In genomic region chr4:142845066-142845696, GRCm38 (mm10) we compare ENCODE assay signal across 17 mouse cellular contexts.
A peak's percentile ranks its signal among the peaks of the same experiment; 100 is the strongest.
DNase-seq lines count a peak whose midpoint lies in the region; ATAC-seq and TF ChIP-seq lines count a peak whose summit lies in the region.
"Had no signal": no experiment of that assay in that cellular context is flagged by ENCODE, and none has a peak within 500 bp of the region (broad histone marks: within the 10 kb centered on the region; RNA-seq: fewer than 3 reads in every experiment).

No protein-coding gene starts in this region.

- no peak for TF ChIP-seq EP300 in heart, postnatal 0 days (IDR thresholded peaks at IDR 0.05; ENCODE audit: low read depth)

- no peaks in the 10 kb centered on the region for H3K4me1 ChIP-seq in heart, embryonic 10.5 days
- no peaks in the 10 kb centered on the region for H3K4me1 ChIP-seq in kidney, embryonic 16.5 days (ENCODE audit: insufficient read depth, low read length)
- H3K4me1 ChIP-seq in midbrain, postnatal 0 days (ENCODE audit: insufficient read depth, low read length), result no peaks in the 10 kb centered on the region
- H3K4me1 ChIP-seq in midbrain, embryonic 13.5 days (replicated peaks), result no peaks in the 10 kb centered on the region
- no peaks in the 10 kb centered on the region for H3K4me1 ChIP-seq in heart, postnatal 0 days (ENCODE audit: control insufficient read depth, insufficient read depth)
- no peaks in the 10 kb centered on the region for H3K4me1 ChIP-seq in forebrain, postnatal 0 days (ENCODE audit: insufficient read depth)
- H3K4me1 ChIP-seq: hindbrain, embryonic 10.5 days; liver, embryonic 13.5 days had no signal

- no peaks in the 10 kb centered on the region for H3K36me3 ChIP-seq in heart, embryonic 10.5 days
- no peaks in the 10 kb centered on the region for H3K36me3 ChIP-seq in kidney, embryonic 16.5 days (ENCODE audit: insufficient read depth, low read length)
- no peaks in the 10 kb centered on the region for H3K36me3 ChIP-seq in midbrain, postnatal 0 days (ENCODE audit: insufficient read depth, low read length)
- H3K36me3 ChIP-seq in midbrain, embryonic 13.5 days, result no peaks in the 10 kb centered on the region
- H3K36me3 ChIP-seq in heart, postnatal 0 days (replicated peaks; ENCODE audit: control insufficient read depth, insufficient read depth, low read length), result no peaks in the 10 kb centered on the region
- H3K36me3 ChIP-seq in forebrain, postnatal 0 days (ENCODE audit: insufficient read depth), result no peaks in the 10 kb centered on the region
- H3K36me3 ChIP-seq: hindbrain, embryonic 10.5 days; liver, embryonic 13.5 days had no signal

- DNase-seq in heart, adult 9 months (ENCODE audit: low spot score in 2 of 2), result peak; percentile 21 to 29
- no peak for DNase-seq in heart, embryonic 10.5 days (ENCODE audit: low spot score)
- no peak for DNase-seq in kidney, adult 9 months
- DNase-seq in midbrain, postnatal 0 days (ENCODE audit: low spot score), result peak; percentile 24
- DNase-seq in heart, postnatal 0 days (ENCODE audit: low spot score), result peak; percentile 17
- no peak for DNase-seq in forebrain, postnatal 0 days
- DNase-seq: B cell, adult 2 months; cerebellum, adult 11-12 months; gastrocnemius, postnatal 10 days; kidney, adult 8-10 months; liver, embryonic 13.5 days; right cerebral cortex, postnatal 14 days; thymus, adult 18-20 months had no signal

- TF ChIP-seq CTCF in midbrain, postnatal 0 days (IDR thresholded peaks at IDR 0.05), result no peak
- no peak for TF ChIP-seq CTCF in heart, postnatal 0 days (IDR thresholded peaks at IDR 0.05; ENCODE audit: low read depth)
- no peak for TF ChIP-seq CTCF in forebrain, postnatal 0 days (IDR thresholded peaks at IDR 0.05; ENCODE audit: low read depth)

- no peaks in the 10 kb centered on the region for H3K9me3 ChIP-seq in heart, embryonic 10.5 days
- no peaks in the 10 kb centered on the region for H3K9me3 ChIP-seq in kidney, embryonic 16.5 days (ENCODE audit: low read length)
- no peaks in the 10 kb centered on the region for H3K9me3 ChIP-seq in midbrain, postnatal 0 days (ENCODE audit: low read length)
- no peaks in the 10 kb centered on the region for H3K9me3 ChIP-seq in midbrain, embryonic 13.5 days
- no peaks in the 10 kb centered on the region for H3K9me3 ChIP-seq in heart, postnatal 0 days (replicated peaks; ENCODE audit: control insufficient read depth, low read length)
- H3K9me3 ChIP-seq in forebrain, postnatal 0 days (ENCODE audit: low read length), result no peaks in the 10 kb centered on the region
- H3K9me3 ChIP-seq: hindbrain, embryonic 10.5 days; liver, embryonic 13.5 days had no signal

- H3K27ac ChIP-seq in heart, embryonic 10.5 days, result no peak overlapping the region
- H3K27ac ChIP-seq in kidney, embryonic 16.5 days (ENCODE audit: low read length), result no peak overlapping the region
- H3K27ac ChIP-seq in midbrain, postnatal 0 days (ENCODE audit: low read depth, low read length), result no peak overlapping the region
- H3K27ac ChIP-seq in midbrain, embryonic 13.5 days, result no peak overlapping the region
- no peak overlapping the region for H3K27ac ChIP-seq in heart, postnatal 0 days (ENCODE audit: low read depth)
- H3K27ac ChIP-seq in forebrain, postnatal 0 days (ENCODE audit: low read depth, low read length), result no peak overlapping the region
- H3K27ac ChIP-seq: hindbrain, embryonic 10.5 days; liver, embryonic 13.5 days had no signal

- peak; percentile 73; the same call in 1 of the 2 replicates for ATAC-seq in kidney, embryonic 16.5 days (ENCODE audit: low FRiP score, low TSS enrichment)
- ATAC-seq in midbrain, postnatal 0 days (ENCODE audit: low FRiP score), result no peak
- no peak for ATAC-seq in midbrain, embryonic 13.5 days
- ATAC-seq in heart, postnatal 0 days (ENCODE audit: insufficient read depth, low read depth), result no peak
- no peak for ATAC-seq in forebrain, postnatal 0 days

- H3K4me3 ChIP-seq in heart, embryonic 10.5 days, result no peak overlapping the region
- H3K4me3 ChIP-seq in kidney, embryonic 16.5 days (ENCODE audit: low read length), result no peak overlapping the region
- no peak overlapping the region for H3K4me3 ChIP-seq in midbrain, postnatal 0 days (ENCODE audit: low read depth, low read length)
- no peak overlapping the region for H3K4me3 ChIP-seq in midbrain, embryonic 13.5 days (replicated peaks)
- no peak overlapping the region for H3K4me3 ChIP-seq in heart, postnatal 0 days (ENCODE audit: low read depth, low read length)
- H3K4me3 ChIP-seq in forebrain, postnatal 0 days (ENCODE audit: low read depth, low read length), result no peak overlapping the region
- H3K4me3 ChIP-seq: hindbrain, embryonic 10.5 days; liver, embryonic 13.5 days; myocyte had no signal

- H3K4me2 ChIP-seq in kidney, embryonic 16.5 days (replicated peaks; ENCODE audit: low read depth, low read length), result no peak overlapping the region
- no peak overlapping the region for H3K4me2 ChIP-seq in midbrain, postnatal 0 days (ENCODE audit: low read depth, low read length, poor library complexity, severe bottlenecking)
- H3K4me2 ChIP-seq in midbrain, embryonic 13.5 days (replicated peaks), result no peak overlapping the region
- H3K4me2 ChIP-seq in heart, postnatal 0 days (ENCODE audit: low read depth, low read length), result no peak overlapping the region
- H3K4me2 ChIP-seq in forebrain, postnatal 0 days (ENCODE audit: low read depth), result no peak overlapping the region
- H3K4me2 ChIP-seq: liver, embryonic 13.5 days had no signal

- H3K27me3 ChIP-seq in heart, embryonic 10.5 days (ENCODE audit: insufficient read depth, poor library complexity, severe bottlenecking), result no peaks in the 10 kb centered on the region
- H3K27me3 ChIP-seq in kidney, embryonic 16.5 days (ENCODE audit: insufficient read depth, low read length), result no peaks in the 10 kb centered on the region
- no peaks in the 10 kb centered on the region for H3K27me3 ChIP-seq in midbrain, postnatal 0 days (ENCODE audit: insufficient read depth, low read length)
- H3K27me3 ChIP-seq in midbrain, embryonic 13.5 days, result no peaks in the 10 kb centered on the region
- H3K27me3 ChIP-seq in heart, postnatal 0 days (ENCODE audit: control insufficient read depth, insufficient read depth, low read length), result no peaks in the 10 kb centered on the region
- H3K27me3 ChIP-seq in forebrain, postnatal 0 days (ENCODE audit: insufficient read depth, low read length), result no peaks in the 10 kb centered on the region
- H3K27me3 ChIP-seq: liver, embryonic 13.5 days had no signal

- no peak overlapping the region for H3K9ac ChIP-seq in kidney, embryonic 16.5 days (replicated peaks; ENCODE audit: low read length)
- H3K9ac ChIP-seq in midbrain, postnatal 0 days (replicated peaks; ENCODE audit: low read length, poor library complexity, severe bottlenecking), result no peak overlapping the region
- H3K9ac ChIP-seq in midbrain, embryonic 13.5 days (replicated peaks), result no peak overlapping the region
- no peak overlapping the region for H3K9ac ChIP-seq in heart, postnatal 0 days (replicated peaks; ENCODE audit: low read depth, low read length)
- no peak overlapping the region for H3K9ac ChIP-seq in forebrain, postnatal 0 days
- H3K9ac ChIP-seq: liver, embryonic 13.5 days had no signal

- WGBS in heart, embryonic 10.5 days, result 62% methylated on average over 6 of the region's 6 CpGs
- 54% methylated on average over 6 of the region's 6 CpGs for WGBS in kidney, embryonic 16.5 days
- 71% methylated on average over 6 of the region's 6 CpGs for WGBS in midbrain, postnatal 0 days
- WGBS in midbrain, embryonic 13.5 days, result 83% methylated on average over 6 of the region's 6 CpGs
- WGBS in heart, postnatal 0 days, result 43% methylated on average over 6 of the region's 6 CpGs
- 60% methylated on average over 6 of the region's 6 CpGs for WGBS in forebrain, postnatal 0 days

Comparison
In these comparisons a context has a peak if more than half of its experiments do, and no peak if none do; other contexts are left out.
1. DNase-seq: peak in heart, adult 9 months (2 of 2), midbrain, postnatal 0 days (single experiment) and heart, postnatal 0 days (single experiment); none in heart, embryonic 10.5 days (single experiment), kidney, adult 9 months (single experiment) and forebrain, postnatal 0 days (single experiment).